Mouse (Mus musculus) myocyte (in vitro differentiated cells): Measurements from ENCODE around the gene Pmis2.

Experiments
- CEBPB ChIP-seq: IDR thresholded peaks from 2 replicates; pipeline ENCODE4 v1.6.1; 2011; ENCODE audit warnings: mild to moderate bottlenecking, moderate library complexity; ENCODE audit not compliant: poor library complexity, insufficient read depth, severe bottlenecking
- E2F4 ChIP-seq: IDR thresholded peaks from one replicate; pipeline ENCODE4 v1.6.1; 2011; ENCODE audit warnings: mild to moderate bottlenecking, control low read depth, moderate library complexity; ENCODE audit not compliant: insufficient read depth
- MYOD1 ChIP-seq, 3 experiments: IDR thresholded peaks; one replicate each; pipeline ENCODE4 v1.6.1; 2011; ENCODE audit warnings: control low read depth in 2 of 3, low read depth in 2 of 3, mild to moderate bottlenecking in 2 of 3, moderate library complexity in 1 of 3; ENCODE audit not compliant: insufficient read length in 2 of 3, control insufficient read depth in 1 of 3
- POLR2A ChIP-seq: IDR thresholded peaks from one replicate; pipeline ENCODE4 v1.6.1; 2011; ENCODE audit warnings: low read depth, mild to moderate bottlenecking, control low read depth, moderate library complexity; ENCODE audit not compliant: insufficient read length
- SRF ChIP-seq: IDR thresholded peaks from one replicate; pipeline ENCODE4 v1.6.1; 2011; ENCODE audit warnings: low read depth; ENCODE audit not compliant: control insufficient read depth, insufficient read length
- USF1 ChIP-seq: IDR thresholded peaks from one replicate; pipeline ENCODE4 v1.6.1; 2011; ENCODE audit warnings: low read depth, mild to moderate bottlenecking, control low read depth, moderate library complexity

DNA sequence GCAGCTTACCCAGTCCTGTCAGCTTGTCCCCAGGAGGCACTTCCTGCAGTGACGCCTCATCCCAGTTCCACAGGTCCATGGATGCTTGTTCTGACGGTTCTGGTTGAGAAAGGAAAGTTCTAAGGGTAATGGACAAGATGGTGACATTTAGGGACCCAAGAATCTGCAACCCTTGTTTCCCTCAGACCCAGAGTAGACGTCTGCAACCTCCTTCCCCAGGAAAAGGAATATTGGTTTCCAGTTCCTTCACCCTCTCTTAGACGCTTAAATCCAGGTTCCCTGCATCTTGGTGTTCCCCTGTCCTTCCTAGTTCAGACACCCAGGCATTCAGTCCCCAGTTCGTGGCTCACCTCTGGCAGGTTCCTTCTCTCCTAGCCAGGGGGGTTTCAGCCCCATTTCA, 35.7 kb downstream of the Pmis2 start, which contains the start of gene Etv2:
- TF ChIP-seq POLR2A = no peak
- TF ChIP-seq USF1 = no peak
- TF ChIP-seq MYOD1 (IDR thresholded peaks at IDR 0.05; ENCODE audit: control insufficient read depth in 1 of 3, insufficient read length in 2 of 3, low read depth in 2 of 3) = no peak
- no peak for TF ChIP-seq SRF
- TF ChIP-seq E2F4 = no peak
- no peak for TF ChIP-seq CEBPB
